ENCODE assay signal across 8 mouse cellular contexts in the genomic region with DNA sequence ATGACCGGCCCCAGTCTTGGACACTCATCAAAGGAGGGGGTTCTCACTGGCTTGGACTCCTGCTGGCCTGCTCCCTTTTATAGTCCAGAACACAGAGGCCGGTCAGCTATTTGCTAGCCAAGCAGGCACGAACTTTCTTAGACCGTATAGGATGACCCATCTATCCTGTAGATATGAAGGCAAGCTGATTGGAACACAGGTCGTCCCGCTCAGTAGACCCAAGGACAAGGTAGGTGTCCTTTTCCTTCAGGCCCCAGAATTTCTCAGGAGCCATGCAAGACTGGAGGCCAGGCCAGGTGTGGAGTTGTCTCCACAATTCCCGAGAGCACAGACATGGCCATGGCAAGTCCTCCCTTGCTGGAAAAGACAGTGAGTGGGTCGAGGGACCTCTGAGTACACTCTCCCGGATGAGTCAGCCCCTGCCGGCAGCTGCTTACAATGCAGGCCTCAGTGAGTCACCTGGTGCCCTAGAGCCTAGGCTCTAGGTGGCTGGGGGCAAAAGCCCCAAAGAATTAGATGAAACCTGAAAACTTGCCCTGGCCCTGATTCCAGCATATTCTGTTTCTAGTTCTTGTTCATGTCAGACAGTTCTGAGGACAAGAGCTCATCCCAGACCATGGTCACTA. TPM values are rescaled to one million over a fixed set of nuclear protein-coding genes. Genes with fewer than 3 reads are reported as not detected.
DNase-seq lines count a peak whose midpoint lies in the region; ATAC-seq lines count a peak whose summit lies in the region.

No protein-coding gene starts in this region.

- H3K27ac ChIP-seq in brown adipose tissue, adult 24 weeks (replicated peaks; ENCODE audit: low read depth, low read length) = no peak overlapping the region
- no peak overlapping the region for H3K27ac ChIP-seq in stomach, embryonic 14.5 days (ENCODE audit: low read length)

- H3K27me3 ChIP-seq in stomach, embryonic 14.5 days (ENCODE audit: control insufficient read depth, insufficient read depth, low read length) = no peaks in the 10 kb centered on the region

- WGBS in stomach, embryonic 14.5 days = 33% methylated on average over 10 of the region's 10 CpGs

- peak overlapping the region; percentile 91; the same call in 1 of the 2 replicates for H3K4me2 ChIP-seq in stomach, embryonic 14.5 days (replicated peaks; ENCODE audit: low read depth, low read length)

- no peaks in the 10 kb centered on the region for H3K9me3 ChIP-seq in stomach, embryonic 14.5 days (ENCODE audit: control insufficient read depth, low read depth, low read length)

- peak; percentile 49 for DNase-seq in cerebellum, adult 9-11 months
- DNase-seq in cerebellum, postnatal 4 days (ENCODE audit: low spot score in 2 of 2) = no peak
- peak; percentile 72 for DNase-seq in 416B (ENCODE audit: low read depth)
- DNase-seq in induced T-regulatory cell, adult 2 months (ENCODE audit: low read depth) = peak; percentile 71
- no peak for DNase-seq in layer of hippocampus, adult 9-10 months (ENCODE audit: low spot score)
- no peak for DNase-seq in lung, postnatal 10 days

- no peak overlapping the region for H3K9ac ChIP-seq in stomach, embryonic 14.5 days (replicated peaks; ENCODE audit: low read depth, low read length)

- H3K4me3 ChIP-seq in brown adipose tissue, adult 24 weeks (ENCODE audit: insufficient read depth, low read depth, low read length) = peak overlapping the region; percentile 13; the same call in 1 of the 2 replicates
- H3K4me3 ChIP-seq in stomach, embryonic 14.5 days (ENCODE audit: low read depth, low read length) = no peak overlapping the region

- peaks cover 12% of the 10 kb centered on the region for H3K4me1 ChIP-seq in brown adipose tissue, adult 24 weeks (ENCODE audit: control insufficient read depth, insufficient read depth, insufficient read length, low read length)
- H3K4me1 ChIP-seq in stomach, embryonic 14.5 days (ENCODE audit: control insufficient read depth, insufficient read depth, low read length) = peaks cover 24% of the 10 kb centered on the region

- no peak for ATAC-seq in stomach, embryonic 14.5 days (ENCODE audit: insufficient number of reproducible peaks, insufficient read depth, low FRiP score, low read depth)

- H3K36me3 ChIP-seq in stomach, embryonic 14.5 days (ENCODE audit: control insufficient read depth, insufficient read depth, low read length) = peaks cover 13% of the 10 kb centered on the region

RNA-seq across cellular contexts. Expression of gene Tbkbp1, which starts 1.5 kb away (rescaled TPM):
- 27.4 and 29.8 TPM in 2 replicates for polyA plus RNA-seq in brown adipose tissue, adult 24 weeks (2012; ENCODE audit: insufficient read depth, insufficient read length, missing spikeins)
- polyA plus RNA-seq in stomach, embryonic 14.5 days (2014; fragmentation: Nextera tagmentation; extraction: Ambion mirVana) = 3.7 TPM in 2 replicates

RNA-seq across cellular contexts. Expression of gene Kpnb1, which starts 34.9 kb away (rescaled TPM):
- polyA plus RNA-seq in brown adipose tissue, adult 24 weeks (2012; ENCODE audit: insufficient read depth, insufficient read length, missing spikeins) = 40.7 and 57.4 TPM in 2 replicates
- 65.1 and 67.7 TPM in 2 replicates for polyA plus RNA-seq in stomach, embryonic 14.5 days (2014; fragmentation: Nextera tagmentation; extraction: Ambion mirVana)

RNA-seq across cellular contexts. Expression of gene Tbx21, which starts 37.6 kb away (rescaled TPM):
- polyA plus RNA-seq in brown adipose tissue, adult 24 weeks (2012; ENCODE audit: insufficient read depth, insufficient read length, missing spikeins) = 0.75 and 1.1 TPM in 2 replicates
- 0.20 TPM in 1 of 2 replicates, not detected in the other for polyA plus RNA-seq in stomach, embryonic 14.5 days (2014; fragmentation: Nextera tagmentation; extraction: Ambion mirVana)

Comparison
In these comparisons a context has a peak if more than half of its experiments do, and no peak if none do; other contexts are left out.
1. DNase-seq: peak in cerebellum, adult 9-11 months (single experiment), 416B (single experiment) and induced T-regulatory cell, adult 2 months (single experiment); none in cerebellum, postnatal 4 days (0 of 2), layer of hippocampus, adult 9-10 months (single experiment) and lung, postnatal 10 days (single experiment).